Mouse (Mus musculus): ENCODE data around the gene Tex26. TPM values are rescaled to one million over a fixed set of nuclear protein-coding genes. Genes with fewer than 3 reads are reported as not detected.

The Tex26 gene
- polyA plus RNA-seq, 1 experiment: not detected

DNA sequence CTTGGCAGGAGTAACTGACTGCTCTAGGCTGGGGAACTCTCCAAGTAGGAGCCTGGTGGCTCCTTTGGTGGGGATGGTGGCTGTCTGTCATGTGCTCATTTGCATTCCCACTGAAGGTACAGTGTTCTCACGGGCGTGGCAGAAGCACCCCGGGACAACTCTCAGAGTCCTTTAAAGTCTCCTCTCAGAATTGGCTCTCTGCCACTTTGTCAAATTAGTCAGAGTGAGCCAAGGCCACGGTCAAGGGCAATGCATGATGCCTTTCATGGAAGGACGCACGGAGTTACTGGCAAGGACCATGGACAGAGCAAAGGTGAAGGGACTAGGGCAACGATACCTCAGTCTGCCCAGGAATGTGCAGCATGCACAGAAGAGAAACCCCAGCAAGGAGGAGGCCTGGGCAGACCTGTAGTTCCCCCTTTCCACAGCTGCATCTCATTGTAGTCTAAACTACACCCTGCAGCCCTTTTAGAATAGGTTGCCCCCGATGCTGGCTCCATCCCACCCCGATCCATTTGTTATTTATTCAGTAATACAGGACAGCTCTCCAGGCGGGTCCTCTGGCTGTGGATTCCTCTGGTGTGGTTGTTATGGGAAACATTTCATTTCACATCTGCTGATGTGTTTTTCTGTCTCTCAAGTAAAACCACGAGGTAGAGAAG, 49.0 kb downstream of the Tex26 start:
- no peak for DNase-seq (ENCODE audit: low read depth)

GRCm38 (mm10) chr5:149489136-149489535, 49.7 kb downstream of the Tex26 start:
- no peak for DNase-seq (ENCODE audit: low read depth)

- no peak for DNase-seq (ENCODE audit: low read depth)
Observed at GRCm38 (mm10) chr5:149490275-149490674, 50.8 kb downstream of the Tex26 start.

DNA sequence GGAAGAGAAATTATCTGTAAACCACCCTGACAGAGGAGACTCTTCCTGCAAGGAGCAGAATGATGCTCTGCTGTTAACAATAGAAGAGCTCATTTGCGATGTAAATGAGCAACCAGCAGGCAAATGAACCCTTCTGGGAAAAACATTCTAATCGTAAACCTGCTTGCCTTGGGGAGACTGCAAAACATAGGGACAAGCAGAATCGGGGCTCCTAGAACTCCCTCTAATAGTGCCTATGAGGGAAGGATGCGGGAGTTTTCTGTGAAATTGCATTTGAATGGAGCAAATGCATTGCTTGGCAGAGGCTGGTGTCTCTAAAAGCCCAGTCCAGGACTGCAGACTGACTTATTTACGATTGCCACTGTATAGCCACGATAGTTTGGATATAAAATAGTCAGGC, 56.2 kb downstream of the Tex26 start:
- no peak for DNase-seq (ENCODE audit: low read depth)

- DNase-seq (ENCODE audit: low read depth): no peak
Observed at GRCm38 (mm10) chr5:149496401-149497066, 57.1 kb downstream of the Tex26 start.

DNA sequence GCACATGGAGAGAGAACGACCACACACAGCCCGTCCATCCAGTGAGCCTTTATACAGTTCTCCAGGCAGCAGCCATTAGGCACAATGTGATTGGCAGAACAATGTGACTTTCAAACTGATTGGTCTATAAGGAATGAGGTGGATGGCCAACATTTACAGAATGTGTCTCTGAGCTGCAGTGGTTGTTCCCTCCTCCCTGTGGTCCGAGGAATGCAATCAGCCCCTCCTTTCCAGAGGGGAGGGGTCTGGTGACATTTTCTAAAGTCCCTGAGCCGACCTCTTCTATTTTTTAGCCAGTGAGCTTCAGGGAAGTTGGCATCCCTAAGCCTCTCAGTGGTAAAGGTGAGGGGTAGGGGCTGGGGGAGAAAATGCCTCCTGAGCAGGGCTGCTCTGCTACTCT, 60.5 kb downstream of the Tex26 start:
- no peak for DNase-seq (ENCODE audit: low read depth)

- no peak for DNase-seq (ENCODE audit: low read depth)
Observed at GRCm38 (mm10) chr5:149503423-149504175, 64.1 kb downstream of the Tex26 start.

DNA sequence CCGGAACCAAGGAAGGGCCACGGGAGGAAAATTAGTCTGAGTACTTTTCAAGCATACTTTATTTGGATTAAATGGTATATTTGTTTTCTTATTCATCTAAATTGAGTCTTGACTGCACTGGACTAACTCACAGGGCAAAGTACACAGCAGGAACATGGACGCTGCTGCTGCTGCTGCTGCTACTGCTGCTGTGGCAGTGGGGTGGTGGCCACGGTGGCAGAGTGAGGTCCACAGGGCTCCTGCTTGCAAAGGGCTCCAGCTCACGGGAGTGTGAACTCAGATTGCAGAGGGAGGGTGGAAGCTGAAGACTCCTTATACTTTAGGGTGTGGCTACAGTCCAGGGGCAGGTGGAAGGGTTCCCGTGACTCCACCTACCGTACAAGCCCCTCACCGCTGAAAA, 65.5 kb downstream of the Tex26 start:
- no peak for DNase-seq (ENCODE audit: low read depth)

DNA sequence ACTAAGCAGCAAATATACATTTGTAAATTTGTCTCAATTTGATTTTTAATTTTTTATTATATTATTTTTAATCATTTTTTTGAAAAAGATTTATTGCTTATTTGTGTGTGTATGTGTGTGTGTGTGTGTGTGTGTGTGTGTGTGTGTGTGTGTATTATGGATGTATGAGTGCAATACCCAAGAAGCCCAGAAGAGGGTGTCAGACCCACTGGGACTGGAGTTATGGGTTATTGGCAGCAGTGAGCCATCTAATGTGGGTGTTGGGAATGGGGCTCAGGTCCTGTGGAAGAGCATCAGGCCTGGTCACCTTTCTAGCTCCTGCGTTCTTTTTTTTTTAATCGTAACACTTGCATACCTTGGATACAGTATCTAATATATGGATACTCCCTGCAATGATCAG, 66.6 kb downstream of the Tex26 start:
- DNase-seq (ENCODE audit: low read depth): no peak

- DNase-seq (ENCODE audit: low read depth): no peak
Observed at GRCm38 (mm10) chr5:149508094-149509029, 68.9 kb downstream of the Tex26 start.

DNA sequence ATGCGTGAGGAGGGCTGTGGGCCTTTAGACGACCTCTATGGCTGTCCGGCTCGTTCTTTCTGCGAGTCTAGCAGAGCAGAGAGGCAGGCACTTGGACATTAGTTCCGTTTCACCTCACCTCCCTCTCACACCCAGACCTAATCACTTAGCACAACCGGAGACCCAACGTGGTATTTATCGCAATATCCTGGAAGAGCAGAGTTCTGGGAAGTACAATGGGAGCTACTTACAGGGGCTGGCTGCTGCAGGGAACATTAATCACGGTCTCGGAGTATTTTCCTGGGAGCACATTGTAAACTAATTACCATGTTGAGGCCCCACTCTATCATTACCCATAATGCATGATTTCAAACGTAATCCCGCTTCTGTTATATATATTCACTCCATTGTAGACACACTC, 70.9 kb downstream of the Tex26 start:
- no peak for DNase-seq (ENCODE audit: low read depth)

GRCm38 (mm10) chr5:149512695-149513094, 73.2 kb downstream of the Tex26 start:
- no peak for DNase-seq (ENCODE audit: low read depth)

GRCm38 (mm10) chr5:149513438-149514086, 74.1 kb downstream of the Tex26 start:
- DNase-seq (ENCODE audit: low read depth): no peak

GRCm38 (mm10) chr5:149514087-149514671, 74.7 kb downstream of the Tex26 start:
- DNase-seq (ENCODE audit: low read depth): no peak

DNA sequence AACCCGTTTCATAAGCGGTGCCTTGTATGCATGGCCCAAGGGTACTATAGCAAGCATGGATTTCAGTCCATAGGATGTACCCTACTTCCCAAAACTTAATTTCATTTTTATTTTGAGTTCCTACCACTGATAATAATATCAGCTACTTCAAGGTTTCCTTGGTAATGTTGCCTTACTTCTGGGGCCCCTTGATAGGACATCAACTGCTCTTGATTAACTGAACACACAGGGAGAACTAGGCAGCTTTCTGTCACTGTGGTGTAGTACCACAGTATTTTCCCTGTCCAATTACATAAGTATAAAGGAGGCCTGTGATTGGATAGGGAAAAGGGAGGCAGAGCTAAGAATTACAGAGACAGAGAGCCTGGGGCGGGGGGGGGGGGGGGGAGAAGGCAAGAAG, 75.4 kb downstream of the Tex26 start:
- DNase-seq (ENCODE audit: low read depth): no peak

DNA sequence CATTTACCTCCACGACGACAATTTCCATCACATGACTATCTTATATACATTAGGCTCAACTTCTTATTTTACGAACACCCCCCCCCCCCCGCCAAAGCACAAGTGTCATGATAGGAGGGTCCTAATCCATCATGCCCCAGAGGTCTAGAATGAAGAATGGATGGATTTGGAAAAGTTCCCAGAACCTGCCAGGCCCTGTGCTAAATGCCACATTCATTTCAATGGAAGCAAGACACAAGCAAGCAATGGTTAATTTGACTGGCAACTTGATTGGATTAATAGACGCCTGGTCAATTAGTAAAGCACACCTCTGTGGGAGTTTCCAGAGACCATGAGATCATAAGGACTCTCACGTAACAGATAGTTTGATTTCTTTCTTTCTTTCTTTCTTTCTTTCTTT, 77.7 kb downstream of the Tex26 start:
- DNase-seq (ENCODE audit: low read depth): no peak

Other genes starting within 250 kb of the Tex26 start
- 36.6 and 42.1 TPM in 2 replicates for gene Alox5ap, start 174.9 kb upstream of the Tex26 start, polyA plus RNA-seq (2012; rRNA removed)
- 9.5 and 13.6 TPM in 2 replicates for gene Medag, start 27.9 kb upstream of the Tex26 start, polyA plus RNA-seq (2012; rRNA removed)
- 1.9 and 2.3 TPM in 2 replicates for gene Wdr95, start 89.0 kb downstream of the Tex26 start, polyA plus RNA-seq (2012; rRNA removed)
- 7.9 and 10.4 TPM in 2 replicates for gene Hsph1, start 196.7 kb downstream of the Tex26 start, polyA plus RNA-seq (2012; rRNA removed)
- gene B3glct, start 238.6 kb downstream of the Tex26 start, polyA plus RNA-seq (2012; rRNA removed): 8.9 and 11.1 TPM in 2 replicates

All from gonadal fat pad, adult 2 months (tissue).